Mouse (Mus musculus): ENCODE measurements around the gene Cox15. TPM values are rescaled to one million over a fixed set of nuclear protein-coding genes. Genes with fewer than 3 reads are reported as not detected.

The Cox15 gene
- total and polyA plus RNA-seq, 2 experiments from 2014 or later = 11.0 to 25.7 TPM

DNA sequence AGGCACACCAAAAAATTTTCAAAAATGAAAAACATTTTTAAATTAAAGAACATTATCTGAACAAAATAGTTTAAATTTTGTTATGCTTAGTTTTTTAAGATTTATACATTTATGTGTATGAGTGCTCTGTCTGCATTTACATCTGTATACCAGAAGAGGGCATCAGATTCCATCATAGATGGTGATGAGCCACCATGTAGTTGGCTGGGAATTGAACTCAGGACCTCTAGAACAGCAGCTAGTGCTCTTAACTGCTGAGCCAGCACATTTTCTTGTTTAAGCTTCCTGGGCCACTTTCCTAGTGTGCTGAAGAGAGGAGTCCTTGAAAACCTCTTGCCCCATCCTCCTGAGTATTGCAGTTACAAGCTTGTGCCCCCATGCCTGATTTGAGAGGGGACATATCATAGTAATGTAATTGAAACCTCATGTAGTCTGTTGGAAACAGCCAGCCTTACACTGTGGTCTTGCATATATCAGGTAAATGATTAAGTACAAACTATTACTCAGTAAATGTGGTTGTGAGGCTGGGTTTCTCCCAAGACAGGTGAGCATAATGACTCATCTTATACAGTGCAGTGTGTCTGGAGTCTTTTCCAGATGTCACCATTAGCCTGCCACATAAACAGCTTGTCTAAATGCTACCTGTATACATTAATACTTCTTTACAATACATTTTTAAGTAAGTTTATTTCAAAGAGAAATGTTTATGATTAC is 8.9 kb upstream of the Cox15 start:
- Histone ChIP-seq H3K27ac (no peak overlapping the region), H3K9me3 (ENCODE audit: low read length) (no peaks in the 10 kb centered on the region), H3K27me3 (ENCODE audit: insufficient read depth, low read length) (no peaks in the 10 kb centered on the region), H3K9ac (replicated peaks; ENCODE audit: low read length) (no peak overlapping the region), H3K4me3 (ENCODE audit: low read length) (no peak overlapping the region), H3K36me3 (ENCODE audit: insufficient read depth, low read length) (no peaks in the 10 kb centered on the region), H3K4me1 (ENCODE audit: insufficient read depth, low read length) (no peaks in the 10 kb centered on the region), H3K4me2 (ENCODE audit: low read depth, low read length) (no peak overlapping the region)
- TF ChIP-seq CTCF (IDR thresholded peaks at IDR 0.05; ENCODE audit: low read depth) = no peak; the same call in 1 of the 2 replicates
- no peak for ATAC-seq
- DNase-seq (ENCODE audit: low spot score) = no peak

DNA sequence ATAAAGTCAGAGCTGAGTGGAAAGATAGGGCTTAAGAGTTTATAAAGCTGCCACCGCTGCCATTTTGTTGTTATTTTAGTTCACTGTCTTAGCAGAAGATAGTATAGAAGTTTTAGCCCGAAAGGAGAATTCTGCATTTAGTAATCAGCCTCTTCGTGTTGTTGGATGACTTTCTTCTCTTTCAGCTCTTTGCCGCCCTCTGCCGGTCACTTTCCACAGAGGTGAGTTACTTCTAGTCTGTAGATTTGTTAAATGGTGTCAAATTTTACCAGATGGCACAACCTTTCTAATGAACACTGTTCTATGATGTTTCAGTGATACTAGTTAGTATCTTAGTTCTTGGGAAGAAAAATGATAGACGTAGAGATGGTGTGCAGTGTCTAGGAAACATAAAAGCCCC is 7.7 kb upstream of the Cox15 start:
- no peaks in the 10 kb centered on the region for H3K36me3 ChIP-seq (ENCODE audit: insufficient read depth, low read length)
- H3K4me3 ChIP-seq (ENCODE audit: low read length) = no peak overlapping the region
- H3K9ac ChIP-seq (replicated peaks; ENCODE audit: low read length) = no peak overlapping the region
- H3K9me3 ChIP-seq (ENCODE audit: low read length) = no peaks in the 10 kb centered on the region
- peak; percentile 76 for TF ChIP-seq CTCF (IDR thresholded peaks at IDR 0.05; ENCODE audit: low read depth)
- peak; percentile 79 for DNase-seq (ENCODE audit: low spot score)
- H3K4me1 ChIP-seq (ENCODE audit: insufficient read depth, low read length) = no peaks in the 10 kb centered on the region
- 22% methylated on average over 6 of the region's 6 CpGs for WGBS
- H3K27ac ChIP-seq = no peak overlapping the region
- no peak overlapping the region for H3K4me2 ChIP-seq (ENCODE audit: low read depth, low read length)
- H3K27me3 ChIP-seq (ENCODE audit: insufficient read depth, low read length) = no peaks in the 10 kb centered on the region
- no peak for ATAC-seq

DNA sequence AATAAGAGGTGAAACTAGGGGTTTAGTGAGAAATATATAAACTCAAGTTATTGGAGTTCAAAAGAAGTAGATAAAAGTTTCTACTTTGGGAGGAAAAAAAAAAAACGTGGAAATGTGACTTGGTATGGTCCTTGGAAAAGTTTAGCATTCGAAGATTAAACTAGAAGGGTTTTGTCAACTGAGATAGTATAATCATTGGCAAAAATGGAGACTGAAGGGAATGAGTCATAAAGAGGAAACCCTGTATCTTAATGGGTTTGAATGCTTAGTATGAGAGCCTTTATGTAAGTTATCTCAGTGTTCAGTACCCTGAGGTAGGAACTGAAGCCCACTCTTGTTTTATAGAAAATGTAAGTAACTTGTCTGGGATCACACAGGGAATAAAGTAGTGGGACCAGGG is 2.1 kb upstream of the Cox15 start:
- H3K4me1 ChIP-seq (ENCODE audit: insufficient read depth, low read length) = peaks cover 3% of the 10 kb centered on the region; the same call in 1 of the 2 replicates
- ATAC-seq (no peak), DNase-seq (ENCODE audit: low spot score) (no peak)
- no peaks in the 10 kb centered on the region for H3K27me3 ChIP-seq (ENCODE audit: insufficient read depth, low read length)
- no peaks in the 10 kb centered on the region for H3K9me3 ChIP-seq (ENCODE audit: low read length)
- 78% methylated on average over 2 of the region's 2 CpGs for WGBS
- no peak overlapping the region for H3K4me2 ChIP-seq (ENCODE audit: low read depth, low read length)
- H3K36me3 ChIP-seq (ENCODE audit: insufficient read depth, low read length) = peaks cover 8% of the 10 kb centered on the region; the same call in 1 of the 2 replicates
- no peak for TF ChIP-seq CTCF (IDR thresholded peaks at IDR 0.05; ENCODE audit: low read depth)
- H3K4me3 ChIP-seq (ENCODE audit: low read length) = no peak overlapping the region
- no peak overlapping the region for H3K27ac ChIP-seq
- no peak overlapping the region for H3K9ac ChIP-seq (replicated peaks; ENCODE audit: low read length)

DNA sequence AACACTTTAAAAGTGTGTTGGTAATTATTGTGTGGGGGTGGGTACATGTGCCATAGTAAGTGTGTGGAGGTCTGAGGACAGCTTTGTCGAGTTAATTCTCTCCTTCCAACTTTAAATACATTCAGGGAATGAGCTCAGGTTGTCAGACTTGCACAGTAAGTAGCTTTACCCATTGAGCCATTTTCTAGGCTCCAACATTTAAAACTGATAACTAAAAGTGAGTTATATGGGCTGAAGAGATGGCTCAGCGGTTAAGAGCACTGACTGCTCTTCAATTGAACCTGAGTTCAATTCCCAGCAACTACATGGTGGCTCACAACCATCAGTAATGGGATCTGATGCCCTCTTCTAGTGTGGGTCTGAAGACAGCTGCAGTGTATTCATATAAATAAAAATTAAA is 1.4 kb upstream of the Cox15 start:
- no peak overlapping the region for H3K27ac ChIP-seq
- peaks cover 10% of the 10 kb centered on the region; the same call in 1 of the 2 replicates for H3K36me3 ChIP-seq (ENCODE audit: insufficient read depth, low read length)
- ATAC-seq = no peak
- H3K4me1 ChIP-seq (ENCODE audit: insufficient read depth, low read length) = peaks cover 3% of the 10 kb centered on the region; the same call in 1 of the 2 replicates
- no peak overlapping the region for H3K4me3 ChIP-seq (ENCODE audit: low read length)
- no peak overlapping the region for H3K9ac ChIP-seq (replicated peaks; ENCODE audit: low read length)
- WGBS = 76% methylated on average over 2 of the region's 2 CpGs
- no peak for DNase-seq (ENCODE audit: low spot score)
- no peak overlapping the region for H3K4me2 ChIP-seq (ENCODE audit: low read depth, low read length)
- H3K9me3 ChIP-seq (ENCODE audit: low read length) = no peaks in the 10 kb centered on the region
- no peaks in the 10 kb centered on the region for H3K27me3 ChIP-seq (ENCODE audit: insufficient read depth, low read length)
- no peak for TF ChIP-seq CTCF (IDR thresholded peaks at IDR 0.05; ENCODE audit: low read depth)

DNA sequence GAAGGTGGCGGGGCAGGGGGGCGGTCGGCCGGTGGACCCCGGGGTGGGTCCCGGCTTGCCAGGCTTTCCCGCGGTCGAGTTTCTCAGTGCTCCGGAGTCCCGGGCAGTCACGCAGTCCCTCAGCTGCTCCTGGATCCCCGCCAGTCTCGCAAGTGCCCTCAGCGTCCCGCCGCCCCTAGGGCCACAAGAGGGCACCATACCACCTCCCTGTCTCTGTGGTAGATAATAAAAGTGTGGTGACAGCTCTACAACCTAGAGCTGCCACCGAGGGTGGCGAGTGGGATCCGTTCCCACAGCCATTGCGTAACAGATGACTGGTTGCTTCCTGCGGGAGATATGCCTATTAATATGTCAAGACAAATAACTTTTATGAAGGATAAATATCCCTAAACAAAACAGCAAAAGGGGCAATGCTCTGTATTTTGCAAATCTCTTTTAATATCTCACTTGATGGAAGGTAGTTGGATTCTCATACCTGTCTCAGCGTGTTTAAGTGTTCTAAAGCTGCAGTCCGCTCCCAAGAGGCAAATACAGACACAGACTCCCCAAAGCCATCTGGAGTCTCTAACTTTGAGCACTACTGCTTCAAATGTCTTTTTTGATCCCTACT is 531 bp upstream of the Cox15 start:
- TF ChIP-seq CTCF (IDR thresholded peaks at IDR 0.05; ENCODE audit: low read depth) = peak; percentile 82
- H3K9me3 ChIP-seq (ENCODE audit: low read length) = no peaks in the 10 kb centered on the region
- 3% methylated on average over 22 of the region's 24 CpGs for WGBS

DNA sequence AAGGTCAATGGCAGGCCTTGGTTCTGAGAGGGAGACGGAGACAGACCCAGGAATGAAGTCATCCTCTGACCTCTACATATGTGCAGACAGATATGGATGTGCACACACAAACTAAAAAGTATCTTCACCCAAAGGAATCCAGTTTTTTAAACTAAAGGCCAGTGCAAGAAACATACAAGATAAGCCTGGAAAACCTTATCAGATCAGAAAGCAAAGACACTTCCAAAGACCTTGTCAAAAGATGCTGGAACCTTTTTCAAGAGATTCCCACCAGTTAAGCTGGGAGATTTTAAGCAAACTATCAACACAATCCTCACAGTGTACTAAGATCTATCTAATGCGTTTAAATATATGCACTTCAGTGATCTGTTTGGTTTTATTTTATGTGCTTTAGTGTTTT is 2.8 kb downstream of the Cox15 start:
- WGBS = 95% methylated on average over 2 of the region's 2 CpGs
- no peaks in the 10 kb centered on the region for H3K27me3 ChIP-seq (ENCODE audit: insufficient read depth, low read length)
- DNase-seq (ENCODE audit: low spot score) = no peak
- no peak for ATAC-seq
- peaks cover 3% of the 10 kb centered on the region; the same call in 1 of the 2 replicates for H3K4me1 ChIP-seq (ENCODE audit: insufficient read depth, low read length)
- H3K9me3 ChIP-seq (ENCODE audit: low read length) = no peaks in the 10 kb centered on the region
- no peak overlapping the region for H3K4me2 ChIP-seq (ENCODE audit: low read depth, low read length)
- H3K4me3 ChIP-seq (ENCODE audit: low read length) = no peak overlapping the region
- H3K9ac ChIP-seq (replicated peaks; ENCODE audit: low read length) = no peak overlapping the region
- no peak for TF ChIP-seq CTCF (IDR thresholded peaks at IDR 0.05; ENCODE audit: low read depth)
- no peak overlapping the region for H3K27ac ChIP-seq
- H3K36me3 ChIP-seq (ENCODE audit: insufficient read depth, low read length) = peaks cover 35% of the 10 kb centered on the region

More for the DNA sequence above, 531 bp upstream of the Cox15 start:
- peak overlapping the region; percentile 71 for H3K4me2 ChIP-seq (ENCODE audit: low read depth, low read length)
- peak; percentile 88 for ATAC-seq
- peak; percentile 84 for DNase-seq (ENCODE audit: low spot score)
- H3K36me3 ChIP-seq (ENCODE audit: insufficient read depth, low read length) = peaks cover 18% of the 10 kb centered on the region
- peaks cover 3% of the 10 kb centered on the region; the same call in 1 of the 2 replicates for H3K4me1 ChIP-seq (ENCODE audit: insufficient read depth, low read length)
- peak overlapping the region; percentile 94 for H3K27ac ChIP-seq
- no peaks in the 10 kb centered on the region for H3K27me3 ChIP-seq (ENCODE audit: insufficient read depth, low read length)
- H3K9ac ChIP-seq (replicated peaks; ENCODE audit: low read length) = peak overlapping the region; percentile 75
- H3K4me3 ChIP-seq (ENCODE audit: low read length) = peak overlapping the region; percentile 72

DNA sequence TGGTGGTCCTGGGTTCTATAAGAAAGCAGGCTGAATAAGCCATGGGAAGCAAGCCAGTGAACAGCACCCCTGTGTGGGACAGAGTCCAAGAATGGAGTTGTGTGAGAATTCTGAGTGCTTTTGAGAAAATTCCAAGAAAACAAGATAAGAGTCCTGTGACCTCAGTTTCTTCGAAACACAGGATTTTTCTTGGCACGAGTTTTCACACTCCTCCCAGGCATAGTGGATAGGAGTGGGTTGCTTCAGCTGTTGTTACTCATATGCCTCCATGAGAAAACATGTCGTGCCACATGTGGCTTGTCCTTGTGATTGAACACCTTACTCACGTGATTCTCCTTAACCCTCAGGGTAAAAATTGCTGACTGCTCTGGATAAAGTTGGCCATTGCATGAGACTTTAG is 4.9 kb downstream of the Cox15 start:
- no peaks in the 10 kb centered on the region for H3K4me1 ChIP-seq (ENCODE audit: insufficient read depth, low read length)
- no peak for TF ChIP-seq CTCF (IDR thresholded peaks at IDR 0.05; ENCODE audit: low read depth)
- H3K36me3 ChIP-seq (ENCODE audit: insufficient read depth, low read length) = peaks cover 46% of the 10 kb centered on the region
- H3K4me2 ChIP-seq (ENCODE audit: low read depth, low read length) = no peak overlapping the region
- H3K27ac ChIP-seq = no peak overlapping the region
- H3K9ac ChIP-seq (replicated peaks; ENCODE audit: low read length) = no peak overlapping the region
- DNase-seq (ENCODE audit: low spot score) (no peak), ATAC-seq (no peak)
- 88% methylated on average over 4 of the region's 4 CpGs for WGBS
- no peak overlapping the region for H3K4me3 ChIP-seq (ENCODE audit: low read length)
- no peaks in the 10 kb centered on the region for H3K9me3 ChIP-seq (ENCODE audit: low read length)
- no peaks in the 10 kb centered on the region for H3K27me3 ChIP-seq (ENCODE audit: insufficient read depth, low read length)

Data from hindbrain, postnatal 0 days (tissue).